Mouse (Mus musculus): ENCODE results near the gene Tmem107. TPM values are rescaled to one million over a fixed set of nuclear protein-coding genes. Genes with fewer than 3 reads are reported as not detected.

Gene Tmem107
- polyA plus RNA-seq, 1 experiment from 2014 or later = 48.2 TPM

- peak overlapping the region; percentile 98 for H3K4me2 ChIP-seq
- peaks cover 26% of the 10 kb centered on the region for H3K36me3 ChIP-seq
- peak overlapping the region; percentile 67 for H3K4me3 ChIP-seq
- H3K9me3 ChIP-seq = no peaks in the 10 kb centered on the region
- H3K4me1 ChIP-seq = peaks cover 54% of the 10 kb centered on the region
- 3% methylated on average over 29 of the region's 29 CpGs for WGBS
- no peaks in the 10 kb centered on the region for H3K27me3 ChIP-seq
- peak; percentile 63 for ATAC-seq (ENCODE audit: insufficient number of reproducible peaks, insufficient read depth, low FRiP score, low TSS enrichment, low read depth)
- peak overlapping the region; percentile 78 for H3K9ac ChIP-seq
- H3K27ac ChIP-seq = peak overlapping the region; percentile 94
These were observed 26.6 kb downstream of the Tmem107 start for GRCm38 (mm10) chr11:69096987-69097900.

- Histone ChIP-seq H3K9ac (peak overlapping the region; percentile 78), H3K4me3 (peak overlapping the region; percentile 58), H3K36me3 (peaks cover 28% of the 10 kb centered on the region), H3K4me1 (peaks cover 54% of the 10 kb centered on the region), H3K27me3 (no peaks in the 10 kb centered on the region), H3K4me2 (peak overlapping the region; percentile 98), H3K9me3 (no peaks in the 10 kb centered on the region), H3K27ac (peak overlapping the region; percentile 94)
- 25% methylated on average over 8 of the region's 8 CpGs for WGBS
- no peak for ATAC-seq (ENCODE audit: insufficient number of reproducible peaks, insufficient read depth, low FRiP score, low TSS enrichment, low read depth)
These were observed 27.6 kb downstream of the Tmem107 start for GRCm38 (mm10) chr11:69098039-69098761.

- peaks cover 54% of the 10 kb centered on the region for H3K4me1 ChIP-seq
- H3K4me3 ChIP-seq = peak overlapping the region; percentile 58
- H3K4me2 ChIP-seq = peak overlapping the region; percentile 98
- peak overlapping the region; percentile 78 for H3K9ac ChIP-seq
- no peaks in the 10 kb centered on the region for H3K9me3 ChIP-seq
- WGBS = under 1% methylated on average over 19 of the region's 19 CpGs
- peak overlapping the region; percentile 94 for H3K27ac ChIP-seq
- no peaks in the 10 kb centered on the region for H3K27me3 ChIP-seq
- H3K36me3 ChIP-seq = peaks cover 33% of the 10 kb centered on the region
- no peak for ATAC-seq (ENCODE audit: insufficient number of reproducible peaks, insufficient read depth, low FRiP score, low TSS enrichment, low read depth)
These were observed 28.1 kb downstream of the Tmem107 start for GRCm38 (mm10) chr11:69098762-69099091.

- under 1% methylated on average over 22 of the region's 22 CpGs for WGBS
- H3K4me2 ChIP-seq = peak overlapping the region; percentile 98
- H3K36me3 ChIP-seq = peaks cover 39% of the 10 kb centered on the region
- ATAC-seq (ENCODE audit: insufficient number of reproducible peaks, insufficient read depth, low FRiP score, low TSS enrichment, low read depth) = no peak
- H3K9me3 ChIP-seq = no peaks in the 10 kb centered on the region
- peak overlapping the region; percentile 78 for H3K9ac ChIP-seq
- H3K4me1 ChIP-seq = peaks cover 48% of the 10 kb centered on the region
- H3K27me3 ChIP-seq = no peaks in the 10 kb centered on the region
- peak overlapping the region; percentile 94 for H3K27ac ChIP-seq
- H3K4me3 ChIP-seq = peak overlapping the region; percentile 58
These were observed 28.7 kb downstream of the Tmem107 start for GRCm38 (mm10) chr11:69099177-69099914.

- H3K36me3 ChIP-seq = peaks cover 45% of the 10 kb centered on the region
- peak overlapping the region; percentile 94 for H3K27ac ChIP-seq
- H3K4me1 ChIP-seq = peaks cover 47% of the 10 kb centered on the region
- H3K27me3 ChIP-seq = no peaks in the 10 kb centered on the region
- H3K9ac ChIP-seq = peak overlapping the region; percentile 78
- no peak for ATAC-seq (ENCODE audit: insufficient number of reproducible peaks, insufficient read depth, low FRiP score, low TSS enrichment, low read depth)
- under 1% methylated on average over 23 of the region's 23 CpGs for WGBS
- peak overlapping the region; percentile 98 for H3K4me2 ChIP-seq
- peak overlapping the region; percentile 58 for H3K4me3 ChIP-seq
- H3K9me3 ChIP-seq = no peaks in the 10 kb centered on the region
These were observed 29.3 kb downstream of the Tmem107 start for GRCm38 (mm10) chr11:69099915-69100345.

GRCm38 (mm10) chr11:69100639-69101360 is 30.2 kb downstream of the Tmem107 start:
- ATAC-seq (ENCODE audit: insufficient number of reproducible peaks, insufficient read depth, low FRiP score, low TSS enrichment, low read depth) = no peak
- 93% methylated on average over 20 of the region's 20 CpGs for WGBS
- peak overlapping the region; percentile 58 for H3K4me3 ChIP-seq
- H3K9me3 ChIP-seq = no peaks in the 10 kb centered on the region
- H3K4me2 ChIP-seq = peak overlapping the region; percentile 98
- H3K9ac ChIP-seq = peak overlapping the region; percentile 78
- H3K27me3 ChIP-seq = no peaks in the 10 kb centered on the region
- peaks cover 54% of the 10 kb centered on the region for H3K36me3 ChIP-seq
- H3K4me1 ChIP-seq = peaks cover 45% of the 10 kb centered on the region
- peak overlapping the region; percentile 94; the same call in 1 of the 2 replicates for H3K27ac ChIP-seq

GRCm38 (mm10) chr11:69101604-69102402 is 31.2 kb downstream of the Tmem107 start:
- WGBS = 89% methylated on average over 21 of the region's 21 CpGs
- Histone ChIP-seq H3K4me3 (no peak overlapping the region), H3K27me3 (no peaks in the 10 kb centered on the region), H3K9ac (no peak overlapping the region), H3K27ac (no peak overlapping the region), H3K36me3 (peaks cover 64% of the 10 kb centered on the region), H3K9me3 (no peaks in the 10 kb centered on the region), H3K4me2 (no peak overlapping the region), H3K4me1 (peaks cover 37% of the 10 kb centered on the region)
- no peak for ATAC-seq (ENCODE audit: insufficient number of reproducible peaks, insufficient read depth, low FRiP score, low TSS enrichment, low read depth)

- WGBS = 95% methylated on average over 7 of the region's 7 CpGs
- Histone ChIP-seq H3K9ac (no peak overlapping the region), H3K4me2 (no peak overlapping the region), H3K27me3 (no peaks in the 10 kb centered on the region), H3K4me3 (no peak overlapping the region), H3K9me3 (no peaks in the 10 kb centered on the region), H3K4me1 (peaks cover 32% of the 10 kb centered on the region), H3K27ac (no peak overlapping the region), H3K36me3 (peaks cover 70% of the 10 kb centered on the region)
- no peak for ATAC-seq (ENCODE audit: insufficient number of reproducible peaks, insufficient read depth, low FRiP score, low TSS enrichment, low read depth)
These were observed 31.8 kb downstream of the Tmem107 start for GRCm38 (mm10) chr11:69102403-69102725.

GRCm38 (mm10) chr11:69103121-69103520 is 32.5 kb downstream of the Tmem107 start:
- 93% methylated on average over 14 of the region's 14 CpGs for WGBS
- H3K4me1 ChIP-seq = peaks cover 24% of the 10 kb centered on the region
- ATAC-seq (ENCODE audit: insufficient number of reproducible peaks, insufficient read depth, low FRiP score, low TSS enrichment, low read depth) = no peak
- peaks cover 77% of the 10 kb centered on the region for H3K36me3 ChIP-seq
- H3K4me3 ChIP-seq = no peak overlapping the region
- no peaks in the 10 kb centered on the region for H3K27me3 ChIP-seq
- H3K4me2 ChIP-seq = no peak overlapping the region
- H3K9me3 ChIP-seq = no peaks in the 10 kb centered on the region
- H3K27ac ChIP-seq = no peak overlapping the region
- no peak overlapping the region for H3K9ac ChIP-seq

- no peak overlapping the region for H3K4me2 ChIP-seq
- H3K27ac ChIP-seq = no peak overlapping the region
- H3K27me3 ChIP-seq = no peaks in the 10 kb centered on the region
- peaks cover 84% of the 10 kb centered on the region for H3K36me3 ChIP-seq
- no peak overlapping the region for H3K9ac ChIP-seq
- no peaks in the 10 kb centered on the region for H3K9me3 ChIP-seq
- no peak for ATAC-seq (ENCODE audit: insufficient number of reproducible peaks, insufficient read depth, low FRiP score, low TSS enrichment, low read depth)
- peaks cover 18% of the 10 kb centered on the region for H3K4me1 ChIP-seq
- WGBS = 90% methylated on average over 15 of the region's 15 CpGs
- H3K4me3 ChIP-seq = no peak overlapping the region
These were observed 33.2 kb downstream of the Tmem107 start for GRCm38 (mm10) chr11:69103531-69104435.

Data from embryonic facial prominence, embryonic 13.5 days (tissue).